Mouse (Mus musculus) CH12F3 (cell line): ENCODE measurements around the gene Dctn1.

Source experiments
- in situ Hi-C: fragments of 300-500 bp; cut with MboI; formaldehyde crosslinking; loops from 2 replicates; pipeline ENCODE4 v1.14.3; 2020; ENCODE audit warnings: low sequenced_read_pairs

Gene Dctn1

GRCm38 (mm10) chr6:83166243-83166630 is 517 bp downstream of the Dctn1 start:
- in situ Hi-C loops = loop anchor here (10.0 kb wide), 1 partner anchor 161 kb away; no protein-coding TSS in a partner anchor

GRCm38 (mm10) chr6:83169872-83170271 is 4.2 kb downstream of the Dctn1 start:
- in situ Hi-C loops = loop anchor here (10.0 kb wide), 1 partner anchor 165 kb away; no protein-coding TSS in a partner anchor

- in situ Hi-C loops = no loop called here
Observed at GRCm38 (mm10) chr6:83171063-83171462, 5.3 kb downstream of the Dctn1 start.

- in situ Hi-C loops = no loop called here
Observed at GRCm38 (mm10) chr6:83172240-83172920, 6.7 kb downstream of the Dctn1 start.

DNA sequence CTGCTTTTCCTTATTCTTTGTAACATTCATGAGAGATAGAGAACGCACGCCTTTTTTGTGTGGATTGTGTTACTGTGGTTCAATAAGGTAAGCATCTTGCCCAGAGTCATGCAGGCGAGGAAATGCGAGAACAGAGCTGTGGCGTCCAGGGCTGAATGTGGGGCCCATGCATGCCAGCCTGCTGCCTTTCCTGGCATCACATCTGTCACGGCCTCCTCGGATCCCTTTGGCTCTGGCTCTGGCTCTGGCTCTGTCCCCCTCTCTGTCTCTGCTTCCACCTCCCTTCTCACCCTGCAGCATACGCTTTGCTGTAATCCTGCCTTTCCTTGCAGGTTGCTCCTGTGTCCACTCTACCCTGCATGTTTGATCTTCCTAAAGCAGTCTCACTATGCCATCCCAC is 10.3 kb downstream of the Dctn1 start:
- in situ Hi-C loops = no loop called here

GRCm38 (mm10) chr6:83179390-83180117 is 13.8 kb downstream of the Dctn1 start:
- in situ Hi-C loops = no loop called here

- in situ Hi-C loops = no loop called here
Observed at GRCm38 (mm10) chr6:83180605-83181004, 14.9 kb downstream of the Dctn1 start.

DNA sequence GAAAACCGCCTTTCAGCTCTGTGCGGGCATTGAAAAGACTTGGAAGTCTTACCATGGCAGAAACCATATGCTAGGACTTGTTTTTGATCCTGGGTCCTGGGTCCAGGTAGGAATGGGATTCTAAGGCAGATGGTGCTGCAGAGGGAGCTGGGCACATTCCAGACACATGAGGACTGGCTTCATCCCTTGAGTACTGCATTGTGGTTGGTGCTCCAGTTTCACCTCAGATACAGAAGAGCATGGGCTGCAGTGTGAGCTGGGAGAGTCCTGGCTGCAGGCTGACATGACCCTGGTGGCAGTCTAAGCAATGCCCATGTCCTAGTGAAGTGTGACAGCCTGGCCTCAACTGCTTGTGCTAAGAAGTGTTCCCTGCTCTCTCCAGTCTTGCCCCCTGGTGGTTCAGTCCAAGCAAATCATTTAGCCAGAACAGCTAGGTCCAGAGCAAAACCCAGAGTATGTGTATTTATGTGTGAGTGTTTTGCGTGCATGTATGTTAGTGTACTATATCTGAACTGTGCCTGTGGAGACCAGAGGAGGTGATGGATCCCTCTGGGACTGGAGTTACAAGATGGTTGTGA is 19.2 kb downstream of the Dctn1 start:
- in situ Hi-C loops = no loop called here

DNA sequence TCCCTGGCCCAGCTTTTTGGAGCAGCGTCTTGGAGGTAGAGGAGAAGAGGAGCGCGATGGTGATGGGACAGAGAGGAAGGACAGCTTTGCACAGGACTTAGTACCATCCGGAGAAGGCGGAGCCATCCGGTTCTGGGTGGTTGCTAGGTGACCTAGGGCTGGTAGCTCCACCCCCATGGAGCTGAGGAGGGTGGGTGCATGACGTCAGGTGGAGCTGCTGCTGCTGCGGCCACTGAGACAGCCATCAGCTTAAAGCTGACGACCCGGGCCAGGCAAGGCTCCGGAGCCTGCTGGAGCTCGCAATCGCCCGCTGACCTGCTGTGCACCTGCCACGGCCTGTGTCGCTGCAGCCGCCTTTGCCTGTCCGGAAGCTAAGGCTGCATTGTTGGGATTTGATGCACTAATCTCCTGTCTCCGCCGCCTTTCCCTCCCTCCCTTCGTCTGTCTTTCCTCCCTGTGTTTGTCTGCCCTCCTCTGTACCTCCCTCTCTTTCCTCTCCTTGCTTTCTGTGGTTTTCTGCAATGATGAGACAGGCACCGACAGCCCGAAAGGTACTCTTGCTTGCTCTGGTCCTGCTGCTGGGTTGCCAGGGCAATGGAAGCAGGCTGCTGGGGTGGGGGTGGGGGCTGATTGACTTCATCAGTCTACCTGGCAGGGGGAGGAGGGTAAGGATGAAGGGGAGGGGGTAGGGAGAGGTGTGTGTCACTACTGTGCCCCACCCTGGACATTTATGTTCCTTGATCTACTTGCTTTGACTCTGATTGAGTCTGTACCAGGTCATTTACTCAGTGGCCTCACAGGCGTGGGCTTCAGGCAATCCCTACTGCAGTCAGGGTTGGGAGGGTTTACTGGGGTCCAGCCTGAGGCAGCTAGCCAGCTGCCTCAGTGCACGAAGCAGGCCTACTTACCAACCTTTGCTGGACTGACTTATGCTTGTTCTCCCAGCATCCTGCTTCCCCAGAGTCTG is 20.5 kb downstream of the Dctn1 start:
- in situ Hi-C loops = no loop called here

- in situ Hi-C loops = no loop called here
Observed at GRCm38 (mm10) chr6:83186946-83187345, 21.2 kb downstream of the Dctn1 start.

DNA sequence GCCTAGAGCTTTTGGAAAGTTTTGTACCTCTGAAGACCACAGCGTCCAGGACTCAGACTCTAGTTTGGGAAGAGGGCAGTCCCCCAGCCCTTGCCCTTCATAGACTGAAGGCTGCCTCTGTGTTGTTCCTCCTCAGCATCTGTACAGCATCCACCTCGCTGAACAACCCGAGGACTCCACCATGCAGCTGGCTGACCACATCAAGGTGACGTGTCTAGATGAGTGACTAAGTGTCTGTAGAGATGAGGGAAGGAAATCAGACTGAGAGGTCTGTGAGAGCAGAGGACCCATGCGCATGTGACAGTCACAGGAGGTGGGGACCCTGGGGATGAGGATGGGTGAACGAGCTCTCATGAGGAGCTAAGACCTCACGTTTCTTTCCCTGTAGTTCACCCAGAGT is 27.9 kb downstream of the Dctn1 start:
- in situ Hi-C loops = no loop called here

- in situ Hi-C loops = no loop called here
Observed at GRCm38 (mm10) chr6:83197345-83198004, 31.8 kb downstream of the Dctn1 start.

DNA sequence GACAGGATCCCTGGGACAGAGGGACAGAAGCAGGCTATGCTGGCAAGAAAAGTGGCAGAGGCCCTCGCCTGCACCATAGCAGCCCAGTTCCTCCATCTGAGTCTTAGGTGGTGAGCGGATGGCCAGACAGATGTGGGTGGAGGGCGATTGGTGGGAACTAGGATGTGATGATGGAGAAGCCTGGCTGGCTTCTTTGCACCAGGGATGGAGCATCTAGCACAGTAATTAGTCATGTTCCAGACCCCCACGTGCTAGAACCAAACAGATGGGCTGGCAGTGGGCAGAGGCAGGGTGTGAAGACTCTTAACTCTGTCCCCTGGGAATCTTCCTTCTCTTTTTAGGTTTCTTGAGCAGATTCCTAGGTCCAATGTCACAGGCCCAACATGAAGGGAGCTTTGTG is 37.6 kb downstream of the Dctn1 start:
- in situ Hi-C loops = no loop called here

DNA sequence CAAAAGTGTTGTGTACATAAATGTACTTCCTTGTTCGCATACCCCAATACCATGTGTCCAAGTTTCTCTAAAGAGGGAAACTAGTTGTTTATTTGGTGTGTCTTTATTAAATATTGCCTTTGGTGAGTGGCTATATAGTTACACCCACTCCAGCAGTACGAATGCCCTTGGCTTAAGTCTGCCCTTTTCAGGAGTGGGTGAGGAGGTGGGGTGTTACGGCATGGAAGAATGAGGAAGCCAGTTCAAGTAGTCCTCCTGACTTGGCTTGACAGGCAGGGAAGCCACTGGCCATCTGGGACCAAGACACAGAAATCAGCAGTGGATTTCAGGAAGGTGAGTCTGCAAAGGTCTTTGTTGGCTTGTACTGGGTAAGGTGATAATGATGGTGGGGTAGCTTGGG is 40.1 kb downstream of the Dctn1 start:
- in situ Hi-C loops = no loop called here

DNA sequence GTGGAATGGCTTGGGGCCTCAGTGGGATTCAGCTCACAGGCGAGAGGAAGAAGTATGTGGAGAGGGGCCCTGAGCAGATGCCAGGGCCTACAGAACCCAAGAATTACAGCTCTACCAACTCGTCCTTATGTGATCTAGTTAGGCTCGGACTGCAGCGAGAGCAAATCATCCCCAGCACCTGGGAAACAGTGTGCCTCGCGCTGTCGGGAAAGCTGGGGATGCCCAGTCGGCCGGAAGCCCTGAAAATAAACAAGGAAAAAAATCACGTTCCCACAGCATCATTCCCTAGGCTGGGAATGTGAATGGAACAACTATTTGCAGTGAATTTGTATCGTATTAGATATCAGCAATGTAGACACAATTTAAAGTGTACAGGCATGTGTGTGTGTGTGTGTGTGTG is 40.6 kb downstream of the Dctn1 start:
- in situ Hi-C loops = no loop called here

DNA sequence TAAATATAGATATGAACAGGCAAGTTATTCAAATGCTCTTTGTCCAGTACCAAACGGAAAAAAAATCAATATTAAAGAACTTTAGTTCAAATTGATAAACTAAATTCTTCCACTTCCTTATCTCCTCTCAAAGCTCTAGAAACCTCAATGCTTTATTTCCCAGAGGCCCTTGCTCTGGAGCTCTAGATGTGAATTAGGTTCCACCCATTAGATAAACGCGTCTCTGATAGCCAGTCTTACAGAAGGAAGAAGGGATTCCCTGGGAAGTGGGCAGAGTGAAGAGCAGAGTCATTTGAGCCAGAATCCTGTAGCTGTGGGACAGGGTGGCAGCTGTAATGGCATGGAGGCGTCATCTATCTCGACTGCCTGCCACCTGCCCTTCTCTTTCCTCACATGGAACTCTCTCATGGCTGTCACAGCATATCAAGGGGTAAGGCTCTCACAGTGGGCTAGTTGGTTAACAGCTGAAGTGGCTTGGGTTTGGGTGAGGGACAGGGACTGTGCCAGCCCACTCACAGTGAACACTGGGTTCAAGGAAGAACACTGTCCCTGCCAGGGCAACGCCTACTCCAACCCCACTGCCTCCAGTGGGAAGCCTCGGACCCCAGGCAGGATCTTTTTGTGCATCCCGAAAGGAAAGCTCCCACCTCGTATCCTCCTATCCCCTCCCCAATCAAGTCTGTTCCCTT is 41.8 kb downstream of the Dctn1 start:
- in situ Hi-C loops = no loop called here

GRCm38 (mm10) chr6:83208050-83208400 is 42.3 kb downstream of the Dctn1 start:
- in situ Hi-C loops = no loop called here

- in situ Hi-C loops = no loop called here
Observed at GRCm38 (mm10) chr6:83210495-83210894, 44.8 kb downstream of the Dctn1 start.

DNA sequence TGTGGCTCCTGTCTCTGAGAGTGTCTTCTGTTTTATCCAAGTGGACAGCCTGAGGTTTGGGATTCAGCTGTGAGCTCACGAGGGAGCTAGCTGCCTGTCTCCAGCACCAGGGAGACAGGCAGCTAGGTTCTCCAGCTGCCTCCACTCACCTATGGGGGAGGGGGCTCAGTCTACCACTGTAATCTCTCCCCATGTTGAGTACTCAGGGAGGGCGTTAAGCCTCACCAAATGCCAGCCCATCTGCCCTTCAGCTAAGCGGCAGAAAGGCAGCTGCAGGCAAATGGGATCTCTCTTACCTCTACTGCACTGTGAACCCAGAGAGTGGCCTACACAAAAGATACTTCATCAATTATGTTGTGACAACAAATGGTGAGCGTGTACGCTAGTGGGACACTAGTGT is 45.8 kb downstream of the Dctn1 start:
- in situ Hi-C loops = no loop called here
